In genomic region chr5:126806656-126807055, GRCm38 (mm10) we compare ENCODE assay signal across 31 mouse cellular contexts.
"Had no signal": no experiment of that assay in that cellular context is flagged by ENCODE, and none has a peak within 500 bp of the region (broad histone marks: within the 10 kb centered on the region; RNA-seq: fewer than 3 reads in every experiment).

No protein-coding gene starts in this region.

- H3K4me1 ChIP-seq: limb, embryonic 10.5 days; limb, embryonic 12.5 days; limb, embryonic 13.5 days; limb, embryonic 15.5 days; liver, embryonic 12.5 days; liver, embryonic 13.5 days; liver, embryonic 15.5 days; lung, embryonic 15.5 days; megakaryocyte, embryonic 14.5 days; midbrain, embryonic 10.5 days; midbrain, embryonic 12.5 days; midbrain, embryonic 13.5 days; midbrain, embryonic 15.5 days had no signal

- H3K27me3 ChIP-seq: limb, embryonic 12.5 days; limb, embryonic 13.5 days; limb, embryonic 15.5 days; liver, embryonic 12.5 days; liver, embryonic 13.5 days; liver, embryonic 15.5 days; lung, embryonic 15.5 days; megakaryocyte, embryonic 14.5 days; midbrain, embryonic 12.5 days; midbrain, embryonic 13.5 days; midbrain, embryonic 15.5 days had no signal

- ATAC-seq: liver, embryonic 12.5 days; liver, postnatal 0 days; lung, postnatal 0 days; midbrain, embryonic 13.5 days; midbrain, embryonic 15.5 days; midbrain, embryonic 16.5 days had no signal

- H3K36me3 ChIP-seq: limb, embryonic 10.5 days; limb, embryonic 12.5 days; limb, embryonic 13.5 days; limb, embryonic 15.5 days; liver, embryonic 12.5 days; liver, embryonic 13.5 days; liver, embryonic 15.5 days; lung, embryonic 15.5 days; midbrain, embryonic 10.5 days; midbrain, embryonic 12.5 days; midbrain, embryonic 13.5 days; midbrain, embryonic 15.5 days had no signal

- H3K4me2 ChIP-seq: limb, embryonic 12.5 days; limb, embryonic 13.5 days; limb, embryonic 15.5 days; liver, embryonic 11.5 days; liver, embryonic 12.5 days; liver, embryonic 13.5 days; liver, embryonic 15.5 days; lung, embryonic 14.5 days; lung, embryonic 15.5 days; midbrain, embryonic 11.5 days; midbrain, embryonic 12.5 days; midbrain, embryonic 13.5 days; midbrain, embryonic 15.5 days had no signal

- H3K27ac ChIP-seq: limb, embryonic 10.5 days; limb, embryonic 12.5 days; limb, embryonic 13.5 days; limb, embryonic 15.5 days; liver, embryonic 12.5 days; liver, embryonic 13.5 days; liver, embryonic 14.5 days; liver, embryonic 15.5 days; lung, embryonic 15.5 days; macrophage; midbrain, embryonic 10.5 days; midbrain, embryonic 12.5 days; midbrain, embryonic 13.5 days; midbrain, embryonic 15.5 days had no signal

- H3K9ac ChIP-seq: limb, embryonic 12.5 days; limb, embryonic 13.5 days; limb, embryonic 15.5 days; liver, embryonic 12.5 days; liver, embryonic 13.5 days; liver, embryonic 14.5 days; liver, embryonic 15.5 days; liver, postnatal 0 days; lung, embryonic 14.5 days; lung, embryonic 15.5 days; midbrain, embryonic 12.5 days; midbrain, embryonic 13.5 days; midbrain, embryonic 15.5 days had no signal

- H3K9me3 ChIP-seq: limb, embryonic 10.5 days; limb, embryonic 13.5 days; limb, embryonic 15.5 days; liver, embryonic 15.5 days; lung, embryonic 15.5 days; midbrain, embryonic 15.5 days had no signal

- H3K4me3 ChIP-seq: limb, embryonic 10.5 days; limb, embryonic 12.5 days; limb, embryonic 13.5 days; limb, embryonic 15.5 days; liver, embryonic 12.5 days; liver, embryonic 13.5 days; liver, embryonic 15.5 days; lung, embryonic 15.5 days; megakaryocyte, embryonic 14.5 days; midbrain, embryonic 10.5 days; midbrain, embryonic 12.5 days; midbrain, embryonic 13.5 days; midbrain, embryonic 15.5 days; myocyte had no signal

- DNase-seq: left cerebral cortex, postnatal 4 days; liver; liver, embryonic 13.5 days; liver, postnatal 0 days; lung, adult 18-20 months; lung, adult 2 months; lung, embryonic 14.5 days; lung, postnatal 10 days; lung, postnatal 14 days; lung, postnatal 36 days; lung, postnatal 4 days; midbrain, embryonic 14.5 days had no signal
